Mouse (Mus musculus) brain, embryonic 18.5 days (tissue): ENCODE data around the gene Acadm.

Source experiments
- DNase-seq: peaks from one replicate; pipeline ENCODE4 v3.0.0-alpha.2; 2012; ENCODE audit warnings: low read depth, low spot score

The Acadm gene

DNA sequence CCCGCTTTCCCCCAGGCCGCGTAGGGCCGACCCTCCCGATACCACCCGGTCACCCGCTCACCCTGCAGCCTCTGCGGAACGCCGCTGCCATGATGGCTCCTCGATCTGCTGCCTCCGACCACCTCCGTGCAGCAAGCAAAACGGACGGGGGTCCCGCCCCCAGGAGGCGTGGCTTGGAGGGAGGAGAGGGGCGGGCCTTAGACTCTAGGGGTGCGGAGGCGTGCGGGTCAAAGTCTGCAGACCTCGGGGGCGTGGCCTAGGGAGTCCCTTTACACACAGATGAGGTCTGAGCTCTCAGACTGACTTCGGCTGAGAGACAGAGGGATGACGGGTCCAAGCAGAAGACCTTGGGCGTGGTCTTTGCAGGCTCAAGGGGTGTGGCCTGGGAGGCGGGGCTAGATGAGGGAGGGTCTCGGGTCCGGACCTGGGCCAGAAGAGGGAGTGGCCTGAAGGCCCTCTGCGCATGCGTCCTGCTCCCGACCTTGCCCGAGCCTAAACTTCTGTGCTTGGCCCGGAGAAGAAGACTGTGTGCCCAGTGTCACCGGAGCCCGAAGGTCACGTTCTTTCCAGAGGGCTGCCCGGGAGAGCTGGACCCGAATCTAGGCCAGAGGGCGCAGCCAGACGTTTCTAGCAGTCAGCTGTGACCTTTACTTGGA lies at the start of gene Acadm:
Gene Acadm (minus strand): TSS at position 298 of the 656 bp plus-strand sequence.
- peak; percentile 82 for DNase-seq

DNA sequence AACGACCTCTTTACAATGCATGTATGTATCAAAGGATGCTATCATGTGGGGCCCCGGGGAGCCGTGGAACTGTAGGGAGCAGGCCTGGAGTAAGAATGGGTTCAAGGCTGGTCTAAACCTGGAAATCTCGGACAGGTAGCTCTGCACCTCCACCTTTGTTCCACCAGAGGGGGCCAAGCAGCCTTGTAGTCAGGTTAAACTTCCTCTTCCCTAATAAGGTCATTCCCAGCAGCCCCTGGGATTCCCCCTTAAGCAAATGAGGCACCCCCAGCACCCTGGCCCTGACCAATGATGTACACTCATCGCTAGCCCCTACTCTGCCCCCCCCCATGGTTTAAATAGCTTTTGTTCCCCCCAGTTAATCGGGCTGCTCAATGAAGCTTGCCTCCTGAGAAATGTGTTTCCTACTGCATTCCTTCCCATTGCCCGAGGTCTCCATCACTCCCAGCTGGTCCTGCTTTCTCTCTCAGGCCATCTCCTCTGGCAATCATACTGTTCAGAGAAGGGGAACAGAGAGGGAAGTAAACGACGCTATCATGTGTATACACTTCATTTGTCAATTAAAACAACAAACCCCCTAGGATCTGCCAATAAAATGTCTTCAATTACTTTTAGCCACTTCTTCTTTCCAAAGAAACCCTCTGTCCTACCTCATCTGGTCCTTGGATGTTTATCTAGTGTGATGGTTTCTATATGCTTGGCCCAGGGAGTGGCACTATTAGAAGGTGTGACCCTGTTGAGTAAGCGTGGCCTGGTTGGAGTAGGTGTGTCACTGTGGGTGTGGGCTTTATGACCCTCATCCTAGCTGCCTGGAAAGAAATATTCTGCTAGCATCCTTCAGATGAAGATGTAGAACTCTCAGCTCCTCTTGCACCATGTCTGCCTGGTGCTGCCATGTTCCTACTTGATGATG lies 40.3 kb upstream of the Acadm start:
- DNase-seq, result no peak

DNA sequence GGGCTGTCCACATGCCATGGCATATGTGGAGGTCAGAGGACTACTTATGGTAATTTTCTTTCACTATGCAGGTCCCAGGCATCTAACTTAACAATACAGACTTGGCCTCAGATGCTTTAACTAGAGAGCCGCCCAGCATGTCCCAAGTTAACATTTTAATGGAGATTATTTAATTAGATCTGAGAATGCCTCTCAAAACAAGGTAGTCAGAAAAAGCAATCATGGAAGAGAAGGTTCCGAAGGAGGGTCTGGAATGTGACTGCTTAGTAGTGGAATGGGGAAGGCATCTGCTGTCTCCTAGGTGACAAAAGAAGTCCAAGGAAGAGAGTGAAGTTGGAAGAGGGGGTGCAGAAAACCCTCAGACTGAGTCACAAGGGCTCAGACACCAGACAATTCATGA lies 36.2 kb upstream of the Acadm start:
- DNase-seq, result no peak

DNA sequence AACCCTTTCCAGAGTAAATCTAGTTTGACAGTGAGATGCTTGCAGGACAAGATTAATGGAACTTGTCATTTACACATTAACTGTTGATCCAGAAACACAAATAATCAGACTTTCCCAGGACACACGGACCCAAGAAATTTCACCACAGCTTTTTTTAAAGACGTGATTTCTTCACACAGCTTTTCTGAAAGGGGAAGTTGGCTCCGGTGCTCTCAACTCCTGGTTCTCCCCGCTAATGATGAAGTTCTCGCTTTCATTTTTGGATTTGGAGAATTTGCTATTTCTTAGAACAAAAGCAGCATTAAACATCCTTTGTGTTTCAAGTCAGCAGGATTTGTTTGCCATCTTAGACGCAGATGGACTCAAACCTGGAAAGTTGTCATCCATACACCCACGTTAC lies 31.4 kb upstream of the Acadm start:
- no peak for DNase-seq

DNA sequence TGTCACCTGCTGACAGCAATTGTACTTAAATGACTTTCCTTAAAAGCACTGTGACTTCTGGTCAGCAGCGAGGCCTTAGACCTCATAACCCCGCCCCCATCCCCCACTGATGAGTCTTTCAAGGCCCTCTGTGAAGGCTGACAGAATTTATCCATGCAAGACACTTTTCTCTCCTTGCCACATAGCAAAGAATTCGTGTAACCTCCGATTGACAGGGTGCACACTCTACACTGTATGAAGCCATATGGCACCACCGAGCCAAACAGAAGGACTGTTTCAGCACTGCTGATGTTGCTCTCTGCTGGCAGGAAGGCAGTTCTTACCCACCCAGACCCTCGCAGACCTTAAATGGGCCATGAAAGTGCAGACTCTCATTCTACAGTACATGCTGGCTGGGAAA lies 30.6 kb upstream of the Acadm start:
- DNase-seq, result no peak

DNA sequence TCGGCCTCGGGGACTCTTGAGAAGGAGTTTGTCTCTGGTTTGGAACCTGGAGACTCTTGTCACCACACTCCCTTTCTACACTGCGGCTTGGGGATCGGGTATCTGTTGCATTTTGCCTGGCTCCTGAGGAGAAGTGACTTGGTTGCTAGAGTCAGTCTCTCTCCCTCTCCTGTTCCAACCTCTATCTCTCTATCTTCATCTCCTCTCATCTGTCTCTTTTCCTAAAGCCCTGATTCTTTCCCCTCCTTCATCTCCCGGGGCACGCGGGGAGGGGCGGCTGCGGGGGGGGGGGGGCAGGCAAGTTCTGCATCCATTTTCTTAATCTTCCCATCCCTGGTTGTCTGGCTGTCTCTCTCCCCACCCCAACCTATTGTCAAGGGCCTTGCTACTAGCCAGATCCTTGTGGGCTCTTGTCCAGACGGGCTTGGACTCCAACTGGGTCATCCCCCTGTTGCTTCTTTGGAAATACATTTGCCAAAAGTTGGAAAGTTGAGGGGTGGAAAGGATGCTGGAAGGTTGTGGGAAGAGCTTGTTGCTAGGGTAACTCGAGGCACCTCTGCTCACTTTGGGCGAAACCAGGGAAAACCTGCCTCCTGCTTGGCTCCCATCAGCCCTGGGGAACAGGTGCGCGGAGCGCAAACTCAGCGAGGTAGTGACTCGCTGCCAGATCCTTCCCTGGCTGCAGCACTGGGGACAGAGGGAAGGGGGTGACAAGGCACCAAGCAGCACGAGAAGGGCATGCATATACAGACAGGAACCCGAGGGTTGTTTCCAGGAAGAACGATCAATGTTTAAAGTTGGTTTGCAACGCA lies 29.7 kb upstream of the Acadm start:
- DNase-seq, result no peak

DNA sequence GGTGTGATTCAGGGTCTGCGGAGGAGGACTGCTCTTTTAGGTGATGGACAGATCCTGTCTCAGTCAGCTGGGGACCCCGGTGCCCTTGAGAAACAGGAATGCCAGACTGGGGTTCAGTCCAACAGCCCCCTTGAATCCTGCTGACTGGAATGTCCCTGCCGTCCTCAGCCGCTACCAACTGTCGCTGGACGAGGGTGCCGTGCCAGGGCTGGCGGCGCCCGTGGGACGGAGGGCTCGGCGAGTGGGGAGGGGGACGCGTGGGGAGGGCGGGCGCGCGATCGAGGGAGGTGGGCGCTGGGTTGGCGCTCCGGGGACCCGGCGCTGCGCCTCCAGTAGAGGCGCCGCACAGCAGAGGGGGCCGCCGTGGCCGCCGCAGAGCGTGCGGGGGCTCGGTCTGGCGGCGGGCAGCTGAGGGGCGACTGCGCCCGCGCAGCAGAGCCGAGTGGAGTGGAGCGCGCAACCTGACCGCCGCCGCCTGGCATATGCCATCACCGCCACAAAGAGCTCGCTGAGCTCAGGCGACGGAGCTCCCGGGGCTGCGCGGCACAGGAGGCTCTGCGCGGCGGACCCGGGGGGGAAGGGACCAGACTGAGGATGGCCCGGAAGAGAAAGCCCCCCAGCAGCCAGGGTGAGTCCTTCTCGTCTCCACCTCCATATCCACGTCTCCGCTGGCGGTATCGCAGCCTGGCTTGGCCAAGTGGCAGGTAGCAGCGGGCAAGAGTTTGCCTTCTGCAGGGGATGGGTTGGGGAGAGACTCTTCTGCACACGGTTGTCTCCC lies 28.9 kb upstream of the Acadm start, which contains the start of gene Slc44a5:
Gene Slc44a5 (plus strand): TSS at position 266 of the 778 bp plus-strand sequence.
- DNase-seq, result no peak

DNA sequence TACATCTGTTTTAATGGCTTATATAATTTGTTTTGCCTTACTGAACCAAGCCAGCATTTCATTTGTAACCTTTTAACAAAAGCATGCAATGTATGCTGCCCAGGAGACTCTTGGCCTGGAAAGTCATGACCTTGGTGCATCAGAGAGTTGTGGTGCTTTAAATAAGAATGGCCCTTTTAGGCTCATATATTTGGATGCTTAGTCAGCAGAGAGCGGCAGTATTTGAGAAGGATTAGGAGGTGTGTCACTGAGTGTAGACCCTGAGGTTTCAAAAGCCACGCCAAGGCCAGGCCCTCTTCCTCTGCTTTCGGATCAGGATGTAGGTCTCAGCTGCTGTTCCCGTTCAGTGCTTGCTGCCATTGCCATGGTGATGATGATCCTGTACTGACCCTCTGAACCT lies 25.0 kb upstream of the Acadm start:
- no peak for DNase-seq

DNA sequence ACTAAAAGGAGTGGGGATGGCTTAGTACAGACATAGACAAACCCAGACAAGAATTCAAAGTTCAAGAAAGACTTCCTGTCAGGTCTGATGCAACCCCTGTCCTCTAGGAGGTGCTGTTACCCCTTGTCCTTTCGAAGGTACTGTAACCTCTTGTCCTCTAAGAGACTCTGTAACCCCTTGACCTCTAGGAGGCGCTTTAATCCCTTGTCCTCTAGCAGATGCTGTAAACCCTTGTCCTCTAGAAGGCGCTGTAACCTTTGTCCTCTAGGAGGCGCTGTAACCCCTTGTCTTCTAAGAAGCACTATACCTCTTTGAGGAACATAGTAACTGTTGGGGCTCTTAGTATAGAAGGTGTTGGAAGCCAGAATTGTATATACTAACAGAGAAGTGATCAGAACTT lies 24.1 kb upstream of the Acadm start:
- no peak for DNase-seq

DNA sequence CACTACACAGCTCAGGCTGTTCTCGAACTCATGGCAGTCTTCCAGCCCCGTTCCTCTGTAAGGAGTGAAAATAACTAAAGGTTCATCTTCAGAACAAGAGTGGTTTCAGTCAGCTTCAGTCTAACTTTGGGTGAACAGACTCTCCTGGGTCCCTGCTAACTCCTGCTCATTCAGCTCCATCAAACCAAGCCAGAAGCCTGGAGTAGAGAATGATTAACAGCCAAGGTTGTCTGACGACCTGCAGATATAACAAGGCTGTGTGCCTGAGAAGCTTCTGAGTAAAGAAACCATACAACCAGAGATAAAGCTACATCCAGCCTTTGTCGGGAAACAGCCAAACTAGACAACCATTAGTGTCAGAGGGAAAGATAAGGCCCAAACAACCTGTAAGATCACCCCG lies 23.0 kb upstream of the Acadm start:
- DNase-seq, result no peak

DNA sequence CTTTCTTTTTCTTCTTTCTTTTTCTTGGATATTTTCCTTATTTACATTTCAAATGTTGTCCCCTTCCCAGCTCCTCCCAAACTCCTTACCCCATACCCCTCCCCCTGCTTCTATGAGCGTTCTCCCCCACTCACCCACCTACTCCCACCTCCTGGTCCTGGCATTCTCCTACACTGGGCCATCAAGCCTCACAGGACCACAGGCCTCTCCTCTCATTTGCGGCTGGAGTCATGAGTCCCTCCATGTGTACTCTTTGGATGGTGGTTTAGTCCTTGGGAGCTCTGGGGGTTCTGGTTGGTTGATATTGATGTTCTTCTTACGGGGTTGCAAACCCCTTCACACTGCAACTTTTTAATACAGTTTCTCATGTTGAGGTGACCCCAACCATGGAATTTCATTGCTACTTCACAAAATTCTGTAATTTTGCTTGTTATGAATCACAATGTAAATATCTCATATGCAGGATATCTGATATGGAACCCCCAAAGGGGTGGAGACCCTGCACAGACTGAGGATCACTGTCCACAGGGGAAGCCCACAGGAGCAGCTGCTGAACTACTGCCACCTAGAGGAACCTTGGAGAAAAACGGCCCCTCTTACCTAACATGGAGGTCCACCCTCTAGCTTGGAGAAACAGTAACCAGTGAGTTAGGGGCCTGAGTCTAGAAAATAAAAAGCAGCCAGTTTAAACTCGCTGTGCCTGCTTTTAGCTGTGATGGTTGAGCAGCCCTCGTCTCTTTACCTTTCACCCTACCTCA lies 17.4 kb upstream of the Acadm start:
- no peak for DNase-seq

DNA sequence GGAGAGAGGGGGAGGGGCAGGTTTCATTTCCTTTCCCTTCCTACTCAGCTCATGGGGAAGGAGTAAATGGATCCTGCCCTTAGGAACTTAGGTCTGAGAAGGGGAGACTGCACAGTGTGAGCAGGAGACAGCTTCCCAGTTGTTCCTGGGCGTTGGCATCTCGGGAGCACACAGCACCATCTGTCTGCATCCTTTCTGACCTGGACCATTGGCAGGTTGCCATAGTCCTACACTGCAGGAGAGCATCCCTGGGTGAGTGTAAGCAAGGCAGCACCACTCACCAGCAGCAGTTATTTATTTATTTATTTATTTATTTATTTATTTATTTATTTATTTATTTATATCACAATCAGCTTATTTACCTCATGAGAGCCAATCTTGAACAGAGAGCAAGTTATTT lies 16.5 kb upstream of the Acadm start:
- DNase-seq, result no peak

DNA sequence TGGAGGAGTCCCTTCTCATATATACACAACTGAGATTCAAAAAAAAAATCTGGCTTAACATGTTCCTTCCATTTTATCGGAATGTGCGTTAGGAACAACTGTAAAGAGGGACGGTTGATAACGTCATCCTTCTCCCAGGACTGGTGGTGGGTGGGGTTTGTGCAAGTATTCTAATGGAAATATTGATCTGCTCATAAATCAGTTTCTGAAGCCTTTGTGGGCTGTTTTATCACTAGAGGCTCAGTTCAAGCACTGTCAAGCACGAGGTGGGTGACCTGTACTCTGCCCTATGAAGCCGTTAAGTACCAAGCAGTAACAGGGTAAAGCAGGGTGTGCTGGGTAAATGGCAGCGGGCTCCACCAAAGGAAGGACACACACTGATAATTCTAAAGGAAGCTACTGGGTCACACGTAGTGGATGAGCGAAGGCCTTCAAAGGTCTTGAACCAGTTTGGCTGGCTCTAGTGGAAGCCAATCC lies 15.3 kb upstream of the Acadm start:
- no peak for DNase-seq

DNA sequence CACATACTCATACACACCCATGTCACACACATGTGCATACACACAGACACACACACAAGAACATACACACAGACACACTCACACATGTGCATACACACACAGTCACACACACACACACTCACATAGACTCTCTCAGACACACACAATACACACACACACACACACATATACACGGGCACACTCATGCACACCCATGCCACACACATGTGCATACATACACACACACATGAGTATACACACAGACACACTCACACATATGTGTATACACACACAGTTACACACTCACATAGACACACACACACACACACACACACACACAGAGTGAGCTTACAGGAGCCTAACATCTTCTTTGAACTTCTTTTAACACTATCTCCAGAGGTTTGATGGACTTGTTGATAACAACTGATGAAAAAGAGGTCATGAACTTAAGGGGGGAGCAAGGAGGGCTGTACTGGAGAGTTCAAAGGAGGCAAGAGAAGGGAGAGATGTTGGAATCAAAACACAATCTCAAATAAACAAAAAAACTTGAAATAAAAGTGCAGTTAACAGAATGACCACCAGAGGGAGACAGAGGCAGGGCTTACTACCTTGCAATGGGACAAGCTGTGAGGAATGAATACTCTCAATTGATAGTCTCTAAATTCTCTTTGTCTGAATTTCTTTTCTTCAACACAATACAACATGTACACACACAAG lies 14.8 kb upstream of the Acadm start:
- no peak for DNase-seq

DNA sequence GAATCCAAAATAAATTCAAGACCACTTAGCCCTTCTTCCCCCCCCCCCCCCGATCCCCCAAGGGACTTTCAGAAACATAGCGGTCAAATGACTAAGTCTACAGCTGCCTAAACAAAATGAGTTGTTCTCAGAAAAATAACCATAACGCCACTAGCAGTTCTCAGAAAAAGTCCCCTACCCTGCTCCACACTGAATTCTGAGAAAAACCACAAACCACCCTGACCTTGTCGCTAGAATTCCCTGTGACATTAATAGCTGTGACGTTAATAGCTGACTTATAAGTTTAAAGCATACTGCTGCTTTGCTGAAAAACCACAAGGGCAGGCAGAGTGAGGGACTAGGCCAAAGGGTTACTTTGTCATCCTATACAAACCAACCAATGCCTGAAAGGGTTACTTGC lies 13.5 kb upstream of the Acadm start:
- no peak for DNase-seq

DNA sequence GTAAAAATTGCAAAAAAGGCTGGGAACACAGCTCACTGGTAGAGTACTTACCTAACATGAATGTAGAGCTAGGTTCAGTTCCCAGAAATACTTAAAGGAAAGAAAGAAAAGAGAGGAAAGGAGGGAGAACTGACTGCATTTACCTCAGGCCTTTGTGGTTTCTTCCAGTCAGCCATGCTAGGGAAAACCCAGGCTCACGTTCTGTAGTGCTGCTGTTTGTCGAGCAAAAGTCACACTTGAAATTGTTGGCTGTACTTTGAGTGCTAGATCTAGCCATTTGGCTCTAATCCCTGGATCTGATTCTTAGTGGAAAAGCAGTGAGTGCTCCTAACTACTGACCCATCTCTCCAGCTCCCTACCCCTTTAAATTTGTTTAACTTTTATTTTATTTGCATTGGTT lies 3.7 kb upstream of the Acadm start:
- no peak for DNase-seq

DNA sequence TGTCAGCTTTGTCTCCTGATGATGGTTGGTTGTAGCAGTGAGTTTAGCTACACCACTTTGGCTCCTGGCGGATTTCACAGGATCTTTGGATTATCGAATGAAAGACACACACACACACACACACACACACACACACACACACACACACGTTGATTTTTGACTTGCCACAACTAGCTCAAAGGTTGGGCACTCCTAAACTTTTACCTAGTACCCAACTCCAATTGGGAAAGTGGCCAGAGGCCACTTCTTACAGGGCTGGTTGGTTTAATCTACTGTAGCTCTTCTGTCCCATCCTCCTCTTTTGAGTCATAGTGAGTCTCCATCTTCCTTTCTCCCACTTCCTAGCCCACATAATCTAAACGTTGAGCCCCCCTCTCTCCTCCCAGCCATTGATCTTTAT lies 2.8 kb upstream of the Acadm start:
- DNase-seq, result no peak

DNA sequence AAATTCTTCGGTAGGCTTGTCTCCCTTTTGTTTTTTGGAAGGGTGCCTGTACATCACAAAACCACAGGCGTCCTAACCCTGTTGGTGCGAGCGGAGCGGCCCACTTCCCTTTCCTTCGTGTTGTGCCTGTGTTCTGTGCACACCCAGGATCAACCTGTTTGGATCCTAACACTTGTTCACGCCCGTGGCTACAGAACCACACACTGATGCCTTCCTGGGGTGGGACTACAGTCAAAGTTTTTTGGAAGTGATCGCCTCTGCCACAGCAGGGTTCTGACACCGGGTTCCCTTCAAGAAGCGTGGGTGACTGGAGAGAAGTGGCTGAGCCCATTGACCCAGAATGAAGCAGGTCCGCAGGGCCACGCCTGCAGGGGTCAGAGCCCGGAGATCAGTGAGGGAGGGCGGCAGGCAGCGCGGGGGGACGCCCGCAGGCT lies 514 bp downstream of the Acadm start:
- DNase-seq, result no peak

DNA sequence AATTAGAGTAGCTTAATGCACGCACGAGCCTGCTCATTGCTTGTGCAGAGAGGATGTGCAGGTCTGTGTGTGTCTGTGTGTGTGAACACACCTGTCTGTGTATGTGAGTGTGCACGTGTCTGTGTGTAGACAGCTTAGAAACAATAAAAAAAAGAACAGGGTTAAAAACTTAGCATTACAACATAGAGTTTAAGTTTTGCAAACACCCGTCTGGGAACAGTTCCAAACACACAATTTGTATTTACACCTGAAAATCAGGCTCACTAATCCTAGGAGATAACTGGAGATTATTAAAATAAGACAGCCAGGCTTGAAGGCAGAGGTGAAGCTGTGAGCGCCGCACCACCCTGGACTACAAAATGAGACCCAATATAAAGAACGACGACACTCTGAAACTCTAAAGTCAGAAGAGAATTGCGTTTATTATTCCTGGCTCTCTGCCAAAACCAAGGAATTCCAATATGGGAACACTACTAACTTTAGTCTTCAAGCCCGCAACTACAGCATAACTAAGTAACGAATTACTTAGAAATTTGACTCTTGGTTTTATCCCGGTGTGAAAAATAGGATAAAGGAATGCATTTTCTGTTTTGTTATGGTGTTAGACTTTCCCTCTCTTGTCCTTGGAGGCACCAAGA lies 1.3 kb downstream of the Acadm start:
- no peak for DNase-seq
